Mouse (Mus musculus): ENCODE data around the gene Grin2c. TPM values are rescaled to one million over a fixed set of nuclear protein-coding genes. Genes with fewer than 3 reads are reported as not detected.
A peak's percentile ranks its signal among the peaks of the same experiment; 100 is the strongest.

The Grin2c gene
- polyA plus RNA-seq, 1 experiment from 2014 or later, result 0.04 TPM

GRCm38 (mm10) chr11:115250405-115251090, 16.5 kb downstream of the Grin2c start:
- H3K27ac ChIP-seq (replicated peaks; ENCODE audit: low read depth, low read length), result no peak overlapping the region
- no peak for ATAC-seq (ENCODE audit: insufficient number of reproducible peaks, low FRiP score, low TSS enrichment, low read depth)
- no peaks in the 10 kb centered on the region for H3K36me3 ChIP-seq (ENCODE audit: control insufficient read depth, insufficient read depth, low read length)
- peak; percentile 50 for DNase-seq (ENCODE audit: low spot score)
- H3K9me3 ChIP-seq (ENCODE audit: control insufficient read depth, low read length), result no peaks in the 10 kb centered on the region
- H3K4me2 ChIP-seq (ENCODE audit: low read depth, severe bottlenecking), result peak overlapping the region; percentile 85
- peak overlapping the region; percentile 47 for H3K9ac ChIP-seq (ENCODE audit: low read length)
- H3K4me1 ChIP-seq (ENCODE audit: control insufficient read depth, insufficient read depth, low read length), result peaks cover 17% of the 10 kb centered on the region
- 2% methylated on average over 33 of the region's 36 CpGs for WGBS
- H3K27me3 ChIP-seq (ENCODE audit: control insufficient read depth, insufficient read depth, low read length), result peaks cover 56% of the 10 kb centered on the region
- H3K4me3 ChIP-seq (ENCODE audit: low read depth, low read length), result peak overlapping the region; percentile 39

- peak overlapping the region; percentile 85 for H3K4me2 ChIP-seq (ENCODE audit: low read depth, severe bottlenecking)
- ATAC-seq (ENCODE audit: insufficient number of reproducible peaks, low FRiP score, low TSS enrichment, low read depth), result no peak
- H3K9me3 ChIP-seq (ENCODE audit: control insufficient read depth, low read length), result no peaks in the 10 kb centered on the region
- peak overlapping the region; percentile 39 for H3K4me3 ChIP-seq (ENCODE audit: low read depth, low read length)
- DNase-seq (ENCODE audit: low spot score), result peak; percentile 61
- peaks cover 56% of the 10 kb centered on the region for H3K27me3 ChIP-seq (ENCODE audit: control insufficient read depth, insufficient read depth, low read length)
- no peaks in the 10 kb centered on the region for H3K36me3 ChIP-seq (ENCODE audit: control insufficient read depth, insufficient read depth, low read length)
- peaks cover 24% of the 10 kb centered on the region for H3K4me1 ChIP-seq (ENCODE audit: control insufficient read depth, insufficient read depth, low read length)
- H3K9ac ChIP-seq (ENCODE audit: low read length), result peak overlapping the region; percentile 47
- WGBS, result 3% methylated on average over 63 of the region's 63 CpGs
- no peak overlapping the region for H3K27ac ChIP-seq (replicated peaks; ENCODE audit: low read depth, low read length)
Measured at GRCm38 (mm10) chr11:115249721-115250404, 17.2 kb downstream of the Grin2c start.

DNA sequence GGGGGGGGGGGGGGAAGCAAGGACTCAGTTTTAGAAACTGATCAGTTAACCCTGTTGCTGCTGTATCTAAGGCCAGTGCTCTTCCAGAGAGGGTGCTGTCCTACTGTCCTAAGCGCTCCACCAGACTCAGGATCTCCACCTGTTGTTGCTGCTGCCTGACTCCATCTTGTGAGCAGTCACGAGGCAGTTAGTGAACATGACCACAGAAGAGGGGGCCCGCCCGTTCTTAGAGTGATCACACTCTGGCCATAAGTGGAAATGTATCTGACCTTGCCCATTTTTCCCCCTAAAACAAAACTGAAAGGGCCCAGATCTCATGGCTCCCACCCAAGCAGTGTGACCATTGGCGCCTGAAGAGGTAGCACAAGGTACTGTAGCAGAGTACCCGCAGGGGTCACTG, 19.1 kb downstream of the Grin2c start:
- Histone ChIP-seq H3K4me3 (ENCODE audit: low read depth, low read length) (no peak overlapping the region), H3K36me3 (ENCODE audit: control insufficient read depth, insufficient read depth, low read length) (no peaks in the 10 kb centered on the region), H3K4me1 (ENCODE audit: control insufficient read depth, insufficient read depth, low read length) (peaks cover 32% of the 10 kb centered on the region), H3K9me3 (ENCODE audit: control insufficient read depth, low read length) (no peaks in the 10 kb centered on the region), H3K9ac (ENCODE audit: low read length) (0 out of 2 replicates have a peak overlapping the region, but pooled peaks have one; percentile 3), H3K27ac (replicated peaks; ENCODE audit: low read depth, low read length) (no peak overlapping the region), H3K4me2 (ENCODE audit: low read depth, severe bottlenecking) (no peak overlapping the region; the same call in 1 of the 2 replicates), H3K27me3 (ENCODE audit: control insufficient read depth, insufficient read depth, low read length) (peaks cover 49% of the 10 kb centered on the region)
- ATAC-seq (ENCODE audit: insufficient number of reproducible peaks, low FRiP score, low TSS enrichment, low read depth), result no peak
- WGBS, result 70% methylated on average over 6 of the region's 6 CpGs
- no peak for DNase-seq (ENCODE audit: low spot score)

DNA sequence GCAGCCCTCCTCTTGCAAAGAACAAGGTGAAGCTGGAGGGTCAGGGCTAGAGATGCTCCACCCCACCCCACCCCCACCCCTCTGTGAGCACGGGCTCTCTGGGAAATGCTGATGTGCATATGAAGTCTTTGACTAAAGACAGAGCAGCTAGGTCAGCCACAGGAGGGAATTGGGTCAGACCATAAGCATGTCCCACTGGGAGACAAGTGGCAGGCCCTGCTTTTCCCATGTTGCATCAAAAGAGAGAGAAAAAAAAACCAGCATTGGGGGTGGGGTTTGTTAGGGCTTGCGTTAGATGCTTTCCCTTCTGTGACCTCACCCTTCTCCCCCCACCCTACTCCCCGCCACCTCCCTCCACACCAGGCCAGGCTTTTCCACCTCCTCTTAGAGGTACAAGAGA, 19.8 kb downstream of the Grin2c start:
- peaks cover 32% of the 10 kb centered on the region for H3K4me1 ChIP-seq (ENCODE audit: control insufficient read depth, insufficient read depth, low read length)

GRCm38 (mm10) chr11:115246386-115246785, 20.7 kb downstream of the Grin2c start:
- no peaks in the 10 kb centered on the region for H3K9me3 ChIP-seq (ENCODE audit: control insufficient read depth, low read length)
- 66% methylated on average over 8 of the region's 8 CpGs for WGBS
- DNase-seq (ENCODE audit: low spot score), result no peak
- peaks cover 40% of the 10 kb centered on the region for H3K27me3 ChIP-seq (ENCODE audit: control insufficient read depth, insufficient read depth, low read length)
- no peaks in the 10 kb centered on the region for H3K36me3 ChIP-seq (ENCODE audit: control insufficient read depth, insufficient read depth, low read length)
- no peak overlapping the region for H3K9ac ChIP-seq (ENCODE audit: low read length)
- no peak overlapping the region for H3K4me2 ChIP-seq (ENCODE audit: low read depth, severe bottlenecking)
- H3K27ac ChIP-seq (replicated peaks; ENCODE audit: low read depth, low read length), result no peak overlapping the region
- no peak overlapping the region for H3K4me3 ChIP-seq (ENCODE audit: low read depth, low read length)
- H3K4me1 ChIP-seq (ENCODE audit: control insufficient read depth, insufficient read depth, low read length), result peaks cover 32% of the 10 kb centered on the region
- no peak for ATAC-seq (ENCODE audit: insufficient number of reproducible peaks, low FRiP score, low TSS enrichment, low read depth)

More for the DNA sequence above, 19.8 kb downstream of the Grin2c start:
- Histone ChIP-seq H3K36me3 (ENCODE audit: control insufficient read depth, insufficient read depth, low read length) (no peaks in the 10 kb centered on the region), H3K4me3 (ENCODE audit: low read depth, low read length) (no peak overlapping the region), H3K4me2 (ENCODE audit: low read depth, severe bottlenecking) (no peak overlapping the region), H3K27ac (replicated peaks; ENCODE audit: low read depth, low read length) (no peak overlapping the region), H3K9me3 (ENCODE audit: control insufficient read depth, low read length) (no peaks in the 10 kb centered on the region), H3K9ac (ENCODE audit: low read length) (no peak overlapping the region), H3K27me3 (ENCODE audit: control insufficient read depth, insufficient read depth, low read length) (peaks cover 43% of the 10 kb centered on the region)
- ATAC-seq (ENCODE audit: insufficient number of reproducible peaks, low FRiP score, low TSS enrichment, low read depth) (no peak), DNase-seq (ENCODE audit: low spot score) (no peak)
- 11% methylated on average over 3 of the region's 3 CpGs for WGBS

DNA sequence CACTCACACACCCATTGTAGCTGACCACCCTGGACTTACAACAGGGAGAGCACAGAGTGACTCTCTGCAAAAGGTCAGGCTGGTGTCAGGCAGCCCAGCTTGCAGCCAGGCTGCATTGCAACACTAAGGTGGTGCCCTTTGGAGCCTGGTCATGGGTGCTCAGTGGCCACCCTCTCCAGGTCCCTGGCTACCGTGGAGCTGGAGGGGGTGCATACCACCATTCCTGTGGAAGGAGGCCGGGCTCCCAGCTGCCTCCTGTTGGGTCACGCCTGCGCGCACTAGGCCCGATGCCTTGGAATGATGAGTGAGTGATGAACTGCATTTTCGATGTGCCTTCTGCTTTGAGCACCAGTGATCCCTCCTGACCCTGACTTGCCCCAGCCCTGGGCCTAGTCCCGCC, 22.2 kb downstream of the Grin2c start:
- no peak for DNase-seq (ENCODE audit: low spot score)
- no peak for ATAC-seq (ENCODE audit: insufficient number of reproducible peaks, low FRiP score, low TSS enrichment, low read depth)
- no peak overlapping the region for H3K9ac ChIP-seq (ENCODE audit: low read length)
- H3K4me3 ChIP-seq (ENCODE audit: low read depth, low read length), result no peak overlapping the region
- H3K9me3 ChIP-seq (ENCODE audit: control insufficient read depth, low read length), result no peaks in the 10 kb centered on the region
- WGBS, result 79% methylated on average over 8 of the region's 8 CpGs
- H3K4me2 ChIP-seq (ENCODE audit: low read depth, severe bottlenecking), result no peak overlapping the region
- H3K27me3 ChIP-seq (ENCODE audit: control insufficient read depth, insufficient read depth, low read length), result peaks cover 25% of the 10 kb centered on the region
- H3K27ac ChIP-seq (replicated peaks; ENCODE audit: low read depth, low read length), result no peak overlapping the region
- H3K4me1 ChIP-seq (ENCODE audit: control insufficient read depth, insufficient read depth, low read length), result peaks cover 30% of the 10 kb centered on the region
- no peaks in the 10 kb centered on the region for H3K36me3 ChIP-seq (ENCODE audit: control insufficient read depth, insufficient read depth, low read length)

DNA sequence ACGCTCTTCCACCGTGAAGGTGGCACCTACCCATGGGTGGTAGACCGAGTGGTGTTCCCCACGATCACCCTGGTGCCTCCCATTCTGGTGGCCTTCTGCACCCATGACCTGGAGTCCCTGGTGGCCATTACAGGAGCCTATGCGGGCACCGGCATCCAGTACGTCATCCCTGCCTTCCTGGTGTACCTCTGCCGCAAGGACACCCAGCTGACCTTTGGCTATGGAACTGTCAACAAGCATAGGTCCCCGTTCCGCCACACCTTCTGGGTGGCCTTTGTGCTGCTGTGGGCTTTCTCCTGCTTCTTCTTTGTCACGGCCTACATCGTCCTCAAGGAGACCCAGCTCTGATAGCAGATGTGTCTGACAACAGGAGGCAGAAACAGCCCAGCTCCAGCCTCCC, 23.3 kb downstream of the Grin2c start:
- no peak overlapping the region for H3K27ac ChIP-seq (replicated peaks; ENCODE audit: low read depth, low read length)
- H3K9me3 ChIP-seq (ENCODE audit: control insufficient read depth, low read length), result no peaks in the 10 kb centered on the region
- ATAC-seq (ENCODE audit: insufficient number of reproducible peaks, low FRiP score, low TSS enrichment, low read depth) (no peak), DNase-seq (ENCODE audit: low spot score) (no peak)
- H3K9ac ChIP-seq (ENCODE audit: low read length), result no peak overlapping the region
- peaks cover 28% of the 10 kb centered on the region for H3K4me1 ChIP-seq (ENCODE audit: control insufficient read depth, insufficient read depth, low read length)
- peaks cover 14% of the 10 kb centered on the region for H3K27me3 ChIP-seq (ENCODE audit: control insufficient read depth, insufficient read depth, low read length)
- H3K4me2 ChIP-seq (ENCODE audit: low read depth, severe bottlenecking), result no peak overlapping the region
- no peak overlapping the region for H3K4me3 ChIP-seq (ENCODE audit: low read depth, low read length)
- no peaks in the 10 kb centered on the region for H3K36me3 ChIP-seq (ENCODE audit: control insufficient read depth, insufficient read depth, low read length)
- 85% methylated on average over 12 of the region's 12 CpGs for WGBS

GRCm38 (mm10) chr11:115242746-115243145, 24.3 kb downstream of the Grin2c start:
- H3K4me3 ChIP-seq (ENCODE audit: low read depth, low read length), result no peak overlapping the region
- peaks cover 28% of the 10 kb centered on the region for H3K4me1 ChIP-seq (ENCODE audit: control insufficient read depth, insufficient read depth, low read length)
- H3K27me3 ChIP-seq (ENCODE audit: control insufficient read depth, insufficient read depth, low read length), result peaks cover 4% of the 10 kb centered on the region
- no peak overlapping the region for H3K9ac ChIP-seq (ENCODE audit: low read length)
- no peaks in the 10 kb centered on the region for H3K9me3 ChIP-seq (ENCODE audit: control insufficient read depth, low read length)
- no peak overlapping the region for H3K27ac ChIP-seq (replicated peaks; ENCODE audit: low read depth, low read length)
- H3K4me2 ChIP-seq (ENCODE audit: low read depth, severe bottlenecking), result no peak overlapping the region
- no peak for DNase-seq (ENCODE audit: low spot score)
- no peaks in the 10 kb centered on the region for H3K36me3 ChIP-seq (ENCODE audit: control insufficient read depth, insufficient read depth, low read length)
- no peak for ATAC-seq (ENCODE audit: insufficient number of reproducible peaks, low FRiP score, low TSS enrichment, low read depth)
- 70% methylated on average over 3 of the region's 3 CpGs for WGBS
